Mouse (Mus musculus): ENCODE measurements around the gene Tas2r143.

The Tas2r143 gene

GRCm38 (mm10) chr6:42365215-42365614 is 34.8 kb upstream of the Tas2r143 start:
- no peak for DNase-seq (ENCODE audit: low spot score in 2 of 2)

- no peak for DNase-seq (ENCODE audit: low spot score in 2 of 2)
Measured at GRCm38 (mm10) chr6:42369870-42370269, 30.2 kb upstream of the Tas2r143 start.

GRCm38 (mm10) chr6:42370630-42371363 is 29.2 kb upstream of the Tas2r143 start:
- no peak for DNase-seq (ENCODE audit: low spot score in 2 of 2)

GRCm38 (mm10) chr6:42372001-42372400 is 28.0 kb upstream of the Tas2r143 start:
- no peak for DNase-seq (ENCODE audit: low spot score in 2 of 2)

GRCm38 (mm10) chr6:42372421-42372815 is 27.6 kb upstream of the Tas2r143 start:
- no peak for DNase-seq (ENCODE audit: low spot score in 2 of 2)

GRCm38 (mm10) chr6:42372816-42373547 is 27.1 kb upstream of the Tas2r143 start, which contains the start of gene Epha1:
Gene Epha1 (minus strand): TSS chr6:42373268.
- DNase-seq (ENCODE audit: low spot score in 2 of 2), result peak in 1 of 2 experiments; percentile 47

GRCm38 (mm10) chr6:42373669-42374430 is 26.2 kb upstream of the Tas2r143 start:
- DNase-seq (ENCODE audit: low spot score in 2 of 2), result no peak

GRCm38 (mm10) chr6:42374701-42375100 is 25.3 kb upstream of the Tas2r143 start:
- DNase-seq (ENCODE audit: low spot score in 2 of 2), result no peak

- no peak for DNase-seq (ENCODE audit: low spot score in 2 of 2)
Measured at GRCm38 (mm10) chr6:42375131-42375530, 24.9 kb upstream of the Tas2r143 start.

- DNase-seq (ENCODE audit: low spot score in 2 of 2), result no peak
Measured at GRCm38 (mm10) chr6:42376016-42376415, 24.0 kb upstream of the Tas2r143 start.

- DNase-seq (ENCODE audit: low spot score in 2 of 2), result no peak
Measured at GRCm38 (mm10) chr6:42376504-42377019, 23.5 kb upstream of the Tas2r143 start.

- DNase-seq (ENCODE audit: low spot score in 2 of 2), result no peak
Measured at GRCm38 (mm10) chr6:42377280-42377679, 22.8 kb upstream of the Tas2r143 start.

- DNase-seq (ENCODE audit: low spot score in 2 of 2), result no peak
Measured at GRCm38 (mm10) chr6:42379551-42379950, 20.5 kb upstream of the Tas2r143 start.

- DNase-seq (ENCODE audit: low spot score in 2 of 2), result no peak
Measured at GRCm38 (mm10) chr6:42380416-42381144, 19.5 kb upstream of the Tas2r143 start.

GRCm38 (mm10) chr6:42381221-42381620 is 18.8 kb upstream of the Tas2r143 start:
- no peak for DNase-seq (ENCODE audit: low spot score in 2 of 2)

GRCm38 (mm10) chr6:42381916-42382381 is 18.1 kb upstream of the Tas2r143 start:
- DNase-seq (ENCODE audit: low spot score in 2 of 2), result no peak

GRCm38 (mm10) chr6:42383360-42383759 is 16.7 kb upstream of the Tas2r143 start:
- no peak for DNase-seq (ENCODE audit: low spot score in 2 of 2)

GRCm38 (mm10) chr6:42385635-42386034 is 14.4 kb upstream of the Tas2r143 start:
- no peak for DNase-seq (ENCODE audit: low spot score in 2 of 2)

GRCm38 (mm10) chr6:42391796-42392330 is 8.2 kb upstream of the Tas2r143 start:
- DNase-seq (ENCODE audit: low spot score in 2 of 2), result no peak

GRCm38 (mm10) chr6:42395960-42396809 is 3.9 kb upstream of the Tas2r143 start:
- peak in 1 of 2 experiments; percentile 15 for DNase-seq (ENCODE audit: low spot score in 2 of 2)

All from spleen, postnatal 14 days (tissue).